Mouse (Mus musculus) midbrain, embryonic 14.5 days (tissue): Measurements from ENCODE around the gene Pcbp3. TPM values are rescaled to one million over a fixed set of nuclear protein-coding genes. Genes with fewer than 3 reads are reported as not detected.

Experiments used
- ATAC-seq: fragments of 200-750 bp; cut with Nextera tagmentation; 2 replicates; pipeline ENCODE4 v1.8.0; 2017; ENCODE audit warnings: moderate number of reproducible peaks, moderate library complexity; ENCODE audit not compliant: low FRiP score, low TSS enrichment
- DNase-seq: peaks from one replicate; pipeline ENCODE4 v3.0.0-alpha.2; 2015
- H3K27ac ChIP-seq: fragments of 300-500 bp; sonication (generic); replicated peaks from 2 replicates; pipeline ENCODE4 v1.5.1; 2014; ENCODE audit warnings: mild to moderate bottlenecking, low read depth, low read length, moderate library complexity
- H3K27me3 ChIP-seq: fragments of 300-500 bp; sonication (generic); 2 replicates; pipeline ENCODE4 v1.6.1; 2014; ENCODE audit warnings: low read length, control low read depth, mixed read lengths; ENCODE audit not compliant: control insufficient read depth, insufficient read depth
- H3K36me3 ChIP-seq: fragments of 300-500 bp; sonication (generic); 2 replicates; pipeline ENCODE4 v1.6.1; 2014; ENCODE audit warnings: low read length, control low read depth; ENCODE audit not compliant: control insufficient read depth, insufficient read depth
- H3K4me1 ChIP-seq: fragments of 300-500 bp; sonication (generic); 2 replicates; pipeline ENCODE4 v1.6.1; 2014; ENCODE audit warnings: mild to moderate bottlenecking, antibody characterized with exemption, low read length, control low read depth; ENCODE audit not compliant: control insufficient read depth, insufficient read depth
- H3K4me2 ChIP-seq: fragments of 300-500 bp; sonication (generic); 2 replicates; pipeline ENCODE4 v1.6.1; 2014; ENCODE audit warnings: mild to moderate bottlenecking, low read length, moderate library complexity
- H3K4me3 ChIP-seq: fragments of 300-500 bp; sonication (generic); replicated peaks from 2 replicates; pipeline ENCODE4 v1.5.1; 2014; ENCODE audit warnings: low read depth, low read length
- H3K9ac ChIP-seq: fragments of 300-500 bp; sonication (generic); replicated peaks from 2 replicates; pipeline ENCODE4 v1.6.1; 2014; ENCODE audit warnings: mild to moderate bottlenecking, low read length, moderate library complexity
- H3K9me3 ChIP-seq: fragments of 300-500 bp; sonication (generic); 2 replicates; pipeline ENCODE4 v1.6.1; 2016; ENCODE audit warnings: low read length, control low read depth, mixed read lengths; ENCODE audit not compliant: control insufficient read depth
- WGBS: fragments of 180-500 bp; shearing (Covaris S2); extraction: QIAGEN DNeasy Blood & Tissue Kit; methylation state at CpG from one replicate; pipeline ENCODE4 v1.1.7; 2014; 5-methylcytosine and 5-hydroxymethylcytosine counted together
- polyA plus RNA-seq: library from polyadenylated mRNA; unstranded; fragments of >200 nt; fragmentation: Nextera tagmentation; extraction: Ambion mirVana; gene quantifications from 2 replicates; pipeline ENCODE4 v1.2.1, GENCODE M21; 2014

The Pcbp3 gene
- 37.3 and 43.3 TPM in 2 replicates for polyA plus RNA-seq

DNA sequence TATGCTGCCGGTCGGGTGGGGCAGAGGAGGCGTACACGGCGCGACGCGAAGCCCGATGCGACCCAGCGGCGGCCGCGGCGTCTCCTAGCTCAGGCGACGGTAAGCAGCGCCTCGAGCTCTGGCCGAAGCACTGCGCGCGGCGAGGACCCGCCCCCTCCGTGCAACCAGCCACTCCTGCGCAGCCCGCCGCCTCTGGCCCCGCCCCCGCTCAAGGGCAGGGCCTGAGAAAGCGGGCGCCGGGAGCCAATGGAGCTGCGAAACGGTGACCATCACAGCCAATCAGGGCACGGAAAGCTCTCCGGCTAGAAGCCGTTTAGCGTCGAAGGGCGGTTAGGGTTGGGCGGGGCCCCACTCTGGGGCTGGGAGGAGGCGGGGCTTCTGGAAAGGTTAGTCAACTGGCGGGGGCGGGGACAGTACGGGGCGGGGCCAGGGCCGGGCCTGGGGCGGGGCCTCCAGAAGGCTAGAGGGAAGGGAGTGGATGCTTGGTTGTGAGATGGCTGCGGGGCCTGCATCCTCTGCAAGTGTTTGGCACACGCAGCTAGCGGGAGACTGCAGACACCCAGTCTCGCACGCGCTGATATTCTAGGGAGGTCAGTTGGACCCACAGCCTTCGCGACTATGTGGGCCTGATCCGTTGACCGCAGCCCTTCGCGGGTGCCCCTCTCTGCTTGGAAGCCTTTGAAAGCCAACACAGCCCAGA is at the start of gene Pcbp3:
Pcbp3 (minus strand) TSS at position 98 of the 700 bp plus-strand sequence.
- Histone ChIP-seq H3K4me1 (peaks cover 14% of the 10 kb centered on the region), H3K36me3 (no peaks in the 10 kb centered on the region), H3K4me3 (peak within 1 kb of the TSS; percentile 69), H3K4me2 (peak within 1 kb of the TSS; percentile 96), H3K27ac (peak within 1 kb of the TSS; percentile 52), H3K9me3 (no peaks in the 10 kb centered on the region), H3K9ac (peak within 1 kb of the TSS; percentile 73), H3K27me3 (no peaks in the 10 kb centered on the region)
- ATAC-seq (peak; percentile 98), DNase-seq (peak; percentile 99)
- WGBS: 1% methylated on average over 62 of the region's 62 CpGs

DNA sequence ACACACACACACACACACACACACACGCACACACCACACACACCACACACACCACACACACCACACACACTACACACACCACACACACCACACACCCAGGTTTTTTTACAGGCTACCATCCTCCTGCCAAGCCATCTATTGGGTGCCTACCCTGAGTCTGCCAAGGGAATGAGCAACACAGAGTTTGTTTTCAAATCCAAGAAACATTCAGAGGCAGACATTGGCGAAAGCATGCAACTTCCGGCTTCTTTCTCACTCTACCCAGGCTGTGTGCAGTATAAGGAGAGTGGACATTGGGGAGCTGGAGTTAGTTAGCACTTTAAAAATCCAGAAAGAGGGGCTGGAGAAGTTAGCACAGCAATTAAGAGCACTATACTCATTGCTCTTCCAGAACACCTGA is 47.0 kb upstream of the Pcbp3 start:
- H3K36me3 ChIP-seq: no peaks in the 10 kb centered on the region
- WGBS: 80% methylated on average over 3 of the region's 3 CpGs
- H3K9me3 ChIP-seq: no peaks in the 10 kb centered on the region
- peaks cover 11% of the 10 kb centered on the region for H3K4me1 ChIP-seq
- DNase-seq (no peak), ATAC-seq (no peak)
- no peak overlapping the region for H3K9ac ChIP-seq
- no peaks in the 10 kb centered on the region for H3K27me3 ChIP-seq
- H3K4me2 ChIP-seq: no peak overlapping the region
- peak overlapping the region; percentile 77 for H3K27ac ChIP-seq
- no peak overlapping the region for H3K4me3 ChIP-seq

DNA sequence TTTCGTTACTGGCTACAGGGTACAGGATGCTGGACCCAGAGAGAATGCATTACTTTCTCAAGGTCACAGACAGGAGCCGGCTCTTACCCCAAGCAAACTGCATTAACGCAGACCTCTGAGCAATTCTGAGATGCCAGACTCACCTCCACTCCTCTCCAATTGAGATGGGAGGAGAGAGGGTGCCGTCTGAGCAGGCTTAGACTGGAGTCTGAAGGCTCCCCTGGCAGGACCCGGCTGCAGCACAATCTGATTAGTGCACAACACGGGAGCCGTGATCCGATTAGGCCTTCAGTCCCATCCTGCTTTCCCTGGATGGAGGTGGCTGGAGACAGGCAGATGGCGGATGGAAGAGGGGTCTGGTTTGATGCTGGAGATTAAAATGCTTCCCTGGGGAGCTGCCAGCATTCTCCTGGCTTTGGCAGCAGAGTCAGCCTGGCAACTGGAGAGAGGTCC is 46.4 kb upstream of the Pcbp3 start:
- peak overlapping the region; percentile 77 for H3K27ac ChIP-seq
- peak overlapping the region; percentile 21 for H3K9ac ChIP-seq
- H3K9me3 ChIP-seq: no peaks in the 10 kb centered on the region
- H3K4me3 ChIP-seq: no peak overlapping the region
- H3K4me2 ChIP-seq: 0 out of 2 replicates have a peak overlapping the region, but pooled peaks have one; percentile 3
- peak; percentile 73 for DNase-seq
- peak; percentile 76; the same call in 1 of the 2 replicates for ATAC-seq
- H3K4me1 ChIP-seq: peaks cover 11% of the 10 kb centered on the region
- no peaks in the 10 kb centered on the region for H3K36me3 ChIP-seq
- H3K27me3 ChIP-seq: no peaks in the 10 kb centered on the region
- WGBS: 7% methylated on average over 9 of the region's 9 CpGs

DNA sequence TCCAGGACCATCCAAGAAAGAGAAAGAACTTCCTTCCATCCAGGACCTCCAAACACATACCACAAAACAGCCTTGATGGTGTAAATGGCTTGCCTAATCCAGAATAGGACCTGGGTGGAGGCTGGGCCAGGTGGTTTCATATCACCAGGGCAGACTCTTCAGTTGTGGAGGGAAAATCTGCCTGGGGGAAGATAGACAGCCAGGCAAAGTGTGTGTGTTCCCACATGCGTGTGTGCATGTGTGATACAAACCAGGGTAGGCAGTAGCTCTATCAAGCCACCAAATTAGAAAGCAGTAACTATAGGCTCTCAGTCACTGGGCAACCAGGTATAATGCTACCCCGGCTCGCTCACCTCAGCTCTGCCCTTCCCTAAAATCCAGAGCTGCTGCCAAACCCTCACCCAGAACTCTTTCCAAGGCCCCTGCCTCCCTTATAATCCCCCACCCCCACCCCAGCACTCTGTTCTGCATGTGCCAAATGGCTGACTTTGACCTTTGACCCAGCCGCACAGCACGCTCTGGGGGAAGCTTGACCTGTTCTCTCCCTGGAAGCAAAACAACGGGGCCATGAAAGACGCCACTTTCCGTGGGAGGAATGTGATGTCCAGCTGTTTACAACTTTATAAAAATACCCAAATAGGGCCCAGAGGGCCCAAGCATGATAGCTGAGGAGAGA is 45.9 kb upstream of the Pcbp3 start:
- Histone ChIP-seq H3K9me3 (no peaks in the 10 kb centered on the region), H3K27me3 (no peaks in the 10 kb centered on the region), H3K9ac (no peak overlapping the region), H3K4me2 (no peak overlapping the region), H3K4me1 (peaks cover 11% of the 10 kb centered on the region), H3K4me3 (no peak overlapping the region), H3K36me3 (no peaks in the 10 kb centered on the region), H3K27ac (peak overlapping the region; percentile 77)
- DNase-seq: peak; percentile 29
- no peak for ATAC-seq
- WGBS: 27% methylated on average over 8 of the region's 8 CpGs

DNA sequence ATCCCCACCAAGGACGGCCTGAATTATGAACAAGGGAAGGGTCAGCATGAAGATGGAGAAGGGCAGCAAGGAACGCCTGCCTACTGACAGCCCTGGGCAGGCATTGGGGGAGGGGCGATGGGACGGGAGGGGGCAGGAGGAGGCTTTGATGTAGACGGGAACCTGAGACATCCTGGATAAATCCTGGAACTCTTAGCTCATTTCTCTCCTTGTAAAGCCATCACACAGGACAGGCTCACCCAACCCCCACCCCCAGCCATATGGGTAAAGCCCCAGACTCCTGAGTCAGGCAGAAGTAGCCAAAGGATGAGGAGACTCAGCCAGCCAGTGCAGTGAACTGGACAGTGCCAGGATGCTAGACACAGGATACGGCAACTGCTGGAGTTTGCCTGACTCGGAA is 43.2 kb upstream of the Pcbp3 start:
- Histone ChIP-seq H3K4me1 (peaks cover 11% of the 10 kb centered on the region), H3K9me3 (no peaks in the 10 kb centered on the region), H3K36me3 (no peaks in the 10 kb centered on the region), H3K4me2 (no peak overlapping the region), H3K9ac (no peak overlapping the region), H3K27ac (no peak overlapping the region), H3K4me3 (no peak overlapping the region), H3K27me3 (no peaks in the 10 kb centered on the region)
- ATAC-seq (no peak), DNase-seq (no peak)
- 33% methylated on average over 7 of the region's 7 CpGs for WGBS

DNA sequence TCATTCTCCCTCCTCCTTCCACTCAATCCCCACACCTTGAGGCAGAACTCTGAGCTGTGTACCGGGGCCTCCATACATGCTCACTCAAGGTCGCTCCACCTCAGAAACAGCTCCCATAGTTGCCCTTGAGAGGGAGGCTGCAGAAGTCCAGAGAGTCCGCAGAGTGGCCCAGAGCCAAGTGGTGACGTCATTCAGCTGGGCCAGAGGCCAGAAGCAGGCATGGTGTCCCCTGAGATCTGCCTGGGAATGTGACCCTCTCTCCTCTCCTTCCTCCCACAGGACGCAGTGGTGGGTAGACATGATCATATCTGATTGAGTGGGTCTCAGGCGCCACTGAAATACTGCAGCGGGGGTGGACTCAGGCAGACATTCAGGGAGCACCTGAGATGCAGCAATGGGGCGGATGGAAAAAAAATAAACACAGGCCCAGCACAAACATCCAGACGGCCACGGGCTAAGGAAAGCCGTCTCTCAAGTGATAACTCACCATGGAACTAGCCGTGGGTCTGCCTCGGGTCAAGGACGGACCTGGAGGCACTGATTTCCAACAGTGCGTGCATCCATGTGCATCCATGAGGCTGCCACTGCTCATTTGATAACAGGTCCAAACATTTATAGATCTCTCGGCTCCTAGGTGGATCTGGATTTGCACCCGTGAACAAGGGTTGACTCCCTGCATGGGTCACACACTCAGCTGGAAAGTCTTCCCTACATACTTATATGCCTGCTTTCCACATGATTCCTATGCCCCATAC is 36.2 kb upstream of the Pcbp3 start:
- no peak overlapping the region for H3K9ac ChIP-seq
- DNase-seq (peak; percentile 48), ATAC-seq (no peak)
- H3K4me1 ChIP-seq: no peaks in the 10 kb centered on the region
- H3K36me3 ChIP-seq: no peaks in the 10 kb centered on the region
- peaks cover 5% of the 10 kb centered on the region; the same call in 1 of the 2 replicates for H3K9me3 ChIP-seq
- WGBS: 81% methylated on average over 17 of the region's 17 CpGs
- no peak overlapping the region for H3K27ac ChIP-seq
- no peaks in the 10 kb centered on the region for H3K27me3 ChIP-seq
- H3K4me2 ChIP-seq: no peak overlapping the region
- H3K4me3 ChIP-seq: no peak overlapping the region

DNA sequence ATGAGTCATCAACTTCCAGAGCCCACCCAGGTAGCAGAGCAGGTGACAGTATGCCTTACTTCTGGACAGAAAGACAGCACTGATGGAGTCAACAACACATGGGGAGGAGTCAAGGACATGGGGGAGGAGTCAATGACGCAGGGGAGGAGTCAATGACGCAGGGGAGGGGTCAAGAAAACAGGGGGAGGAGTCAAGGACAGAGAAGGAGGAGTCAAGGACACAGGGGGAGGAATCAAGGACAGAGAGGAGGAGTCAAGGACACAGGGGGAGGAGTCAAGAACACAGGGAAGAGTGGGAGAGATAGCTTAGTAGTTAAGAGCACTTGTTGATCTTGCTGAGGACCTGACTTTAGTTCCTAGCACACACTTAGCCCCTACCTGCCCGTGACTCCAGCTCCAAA is 30.8 kb upstream of the Pcbp3 start:
- WGBS: 56% methylated on average over 3 of the region's 3 CpGs
- DNase-seq (no peak), ATAC-seq (no peak)
- H3K4me2 ChIP-seq: no peak overlapping the region
- no peaks in the 10 kb centered on the region for H3K4me1 ChIP-seq
- H3K27ac ChIP-seq: no peak overlapping the region
- no peaks in the 10 kb centered on the region for H3K36me3 ChIP-seq
- peaks cover 5% of the 10 kb centered on the region; the same call in 1 of the 2 replicates for H3K9me3 ChIP-seq
- no peaks in the 10 kb centered on the region for H3K27me3 ChIP-seq
- no peak overlapping the region for H3K9ac ChIP-seq
- no peak overlapping the region for H3K4me3 ChIP-seq

DNA sequence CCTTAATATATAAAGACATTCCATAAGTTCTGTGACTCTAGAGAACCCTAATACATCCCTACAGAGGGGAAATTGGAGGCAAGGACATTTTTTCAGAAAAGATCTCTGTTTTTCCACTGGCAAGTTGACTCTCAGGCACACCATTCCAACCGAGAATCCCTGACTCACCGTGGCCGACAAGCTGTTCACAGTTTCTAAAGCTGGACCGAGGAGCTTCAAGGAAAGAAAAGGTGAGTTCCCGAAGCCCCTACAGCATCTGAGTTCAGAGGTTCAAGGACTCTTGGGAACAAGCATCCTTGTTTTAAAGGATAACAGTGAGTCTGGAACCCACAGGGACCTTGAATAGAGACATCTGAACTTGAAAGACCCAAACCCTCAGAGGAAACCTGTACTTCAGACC is 26.9 kb upstream of the Pcbp3 start:
- WGBS: 90% methylated on average over 5 of the region's 5 CpGs
- no peaks in the 10 kb centered on the region for H3K9me3 ChIP-seq

More for the DNA sequence above, 26.9 kb upstream of the Pcbp3 start:
- H3K4me1 ChIP-seq: no peaks in the 10 kb centered on the region
- H3K4me3 ChIP-seq: no peak overlapping the region
- no peak overlapping the region for H3K4me2 ChIP-seq
- H3K9ac ChIP-seq: no peak overlapping the region
- DNase-seq (no peak), ATAC-seq (no peak)
- H3K27me3 ChIP-seq: no peaks in the 10 kb centered on the region
- H3K36me3 ChIP-seq: no peaks in the 10 kb centered on the region
- no peak overlapping the region for H3K27ac ChIP-seq
